Mouse (Mus musculus) embryonic fibroblast, embryonic 13.5 days (primary cell): ENCODE measurements around the gene Dnah11.

Experiments
- CTCF ChIP-seq: IDR thresholded peaks from 2 replicates; pipeline ENCODE4 v1.5.1; 2011; ENCODE audit warnings: mild to moderate bottlenecking, control low read depth, low read length, moderate library complexity, borderline replicate concordance; ENCODE audit not compliant: insufficient read depth
- POLR2A ChIP-seq: IDR thresholded peaks from 2 replicates; pipeline ENCODE4 v1.6.1; 2011; ENCODE audit warnings: low read depth, mild to moderate bottlenecking, control low read depth, low read length, moderate library complexity

- TF ChIP-seq POLR2A, result no peak
- no peak for TF ChIP-seq CTCF
Observed at GRCm38 (mm10) chr12:117860840-117861239, 338.0 kb downstream of the Dnah11 start.
